Mouse (Mus musculus) liver, postnatal 0 days (tissue): ENCODE results near the gene 4933424G06Rik.

Source experiments
- CTCF ChIP-seq: sonication (generic); IDR thresholded peaks from 2 replicates; pipeline ENCODE4 v1.5.1; 2016; ENCODE audit warnings: antibody characterized with exemption, low read depth
- EP300 ChIP-seq: IDR thresholded peaks from 2 replicates; pipeline ENCODE4 v1.6.1; 2016; ENCODE audit warnings: antibody characterized with exemption, low read depth, mild to moderate bottlenecking

DNA sequence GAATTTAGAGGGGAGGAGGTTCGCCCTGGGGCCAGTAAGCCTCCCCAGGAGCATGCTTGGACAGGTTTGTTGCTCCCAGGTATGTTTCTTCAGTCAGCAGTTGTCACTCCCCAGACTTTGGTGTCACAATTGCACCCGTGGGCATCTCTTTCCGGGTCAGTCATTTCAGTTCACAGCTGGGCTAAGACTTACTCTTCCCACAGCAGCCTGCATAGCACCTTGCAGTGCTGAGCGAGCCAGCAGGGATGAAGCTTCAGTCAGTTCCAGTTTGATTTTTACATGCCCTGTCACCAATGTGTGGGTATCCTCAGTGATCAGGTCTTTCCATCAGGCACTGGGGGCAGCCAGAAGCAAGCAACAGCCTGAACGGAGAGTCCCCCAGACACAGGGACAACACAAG lies 12.9 kb upstream of the 4933424G06Rik start:
- TF ChIP-seq CTCF (no peak), EP300 (no peak)
